ENCODE assay signal across 8 mouse cellular contexts in genomic region chr4:135353066-135353793, GRCm38 (mm10). TPM values are rescaled to one million over a fixed set of nuclear protein-coding genes. Genes with fewer than 3 reads are reported as not detected.
A peak's percentile ranks its signal among the peaks of the same experiment; 100 is the strongest.
DNase-seq lines count a peak whose midpoint lies in the region; ATAC-seq lines count a peak whose summit lies in the region.

Gene Srrm1, minus strand, starts transcription at chr4:135353321.

- H3K36me3 ChIP-seq in heart, embryonic 10.5 days, result peaks cover 24% of the 10 kb centered on the region
- peaks cover 28% of the 10 kb centered on the region for H3K36me3 ChIP-seq in kidney, embryonic 15.5 days

- peak; percentile 86 for ATAC-seq in erythroblast, adult 5-6 weeks (replicated peaks; ENCODE audit: low FRiP score, poor library complexity, severe bottlenecking)
- peak; percentile 95 for ATAC-seq in kidney, embryonic 15.5 days (replicated peaks; ENCODE audit: low FRiP score)
- peak; percentile 76 for ATAC-seq in monocyte, adult 5-6 weeks (replicated peaks; ENCODE audit: insufficient number of reproducible peaks, low FRiP score, low TSS enrichment, poor library complexity, severe bottlenecking)

- WGBS in heart, embryonic 10.5 days, result under 1% methylated on average over 69 of the region's 69 CpGs
- WGBS in kidney, embryonic 15.5 days, result under 1% methylated on average over 68 of the region's 69 CpGs

- H3K4me2 ChIP-seq in kidney, embryonic 15.5 days, result peak within 1 kb of the TSS; percentile 74

- H3K9me3 ChIP-seq in heart, embryonic 10.5 days, result no peaks in the 10 kb centered on the region
- no peaks in the 10 kb centered on the region for H3K9me3 ChIP-seq in kidney, embryonic 15.5 days (replicated peaks)

- H3K9ac ChIP-seq in kidney, embryonic 15.5 days, result peak within 1 kb of the TSS; percentile 87

- H3K27me3 ChIP-seq in heart, embryonic 10.5 days (ENCODE audit: insufficient read depth, poor library complexity, severe bottlenecking), result peaks cover 12% of the 10 kb centered on the region; the same call in 1 of the 2 replicates
- no peaks in the 10 kb centered on the region for H3K27me3 ChIP-seq in kidney, embryonic 15.5 days

- peak within 1 kb of the TSS; percentile 99 for H3K27ac ChIP-seq in heart, embryonic 10.5 days
- peak within 1 kb of the TSS; percentile 99 for H3K27ac ChIP-seq in kidney, embryonic 15.5 days

- DNase-seq in B cell, adult 2 months, result peak; percentile 98 to 99
- DNase-seq in brain, adult 2 months (ENCODE audit: low read depth, low spot score), result peak; percentile 99
- DNase-seq in heart, embryonic 10.5 days (ENCODE audit: low spot score), result peak; percentile 97
- DNase-seq in liver, result peak; percentile 99
- peak; percentile 99 to 100 for DNase-seq in spleen, postnatal 4 days (ENCODE audit: low spot score in 2 of 2)

- peak within 1 kb of the TSS; percentile 98 for H3K4me3 ChIP-seq in heart, embryonic 10.5 days
- H3K4me3 ChIP-seq in kidney, embryonic 15.5 days (replicated peaks), result peak within 1 kb of the TSS; percentile 96

- H3K4me1 ChIP-seq in heart, embryonic 10.5 days, result peaks cover 25% of the 10 kb centered on the region
- H3K4me1 ChIP-seq in kidney, embryonic 15.5 days, result peaks cover 34% of the 10 kb centered on the region

RNA-seq across cellular contexts. Expression of gene Srrm1, which starts in this region (rescaled TPM):
- 63.4 and 116 TPM in 2 replicates for total RNA-seq in erythroblast, adult 5-6 weeks (2015; ENCODE audit: low replicate concordance)
- total RNA-seq in erythroblast, adult 5-6 weeks (2017; ENCODE audit: low replicate concordance), result 91.7 and 120 TPM in 2 replicates
- polyA plus RNA-seq in heart, embryonic 10.5 days (2016; fragmentation: Nextera tagmentation; extraction: Ambion mirVana), result 162 and 193 TPM in 2 replicates
- polyA plus RNA-seq in kidney, embryonic 15.5 days (2015; fragmentation: Nextera tagmentation; extraction: Ambion mirVana), result 257 and 267 TPM in 2 replicates
- 123 to 188 TPM (median 151 TPM) in 3 replicates for total RNA-seq in monocyte, adult 5-6 weeks (2017)

Comparison
In these comparisons a context has a peak if more than half of its experiments do, and no peak if none do; other contexts are left out.
1. Peak in every context shown above with its lines: DNase-seq, ATAC-seq, H3K4me3 ChIP-seq and H3K27ac ChIP-seq.